Mouse (Mus musculus): ENCODE results near the gene Dcst2. TPM values are rescaled to one million over a fixed set of nuclear protein-coding genes. Genes with fewer than 3 reads are reported as not detected.

The Dcst2 gene
- polyA plus RNA-seq, 1 experiment from 2014 or later: 0.19 TPM

GRCm38 (mm10) chr3:89320581-89321182, 41.1 kb upstream of the Dcst2 start:
- no peak overlapping the region for H3K27ac ChIP-seq
- H3K9me3 ChIP-seq: no peaks in the 10 kb centered on the region
- no peaks in the 10 kb centered on the region for H3K36me3 ChIP-seq
- peaks cover 61% of the 10 kb centered on the region for H3K27me3 ChIP-seq
- peak overlapping the region; percentile 51 for H3K9ac ChIP-seq
- H3K4me1 ChIP-seq: peaks cover 60% of the 10 kb centered on the region
- ATAC-seq (ENCODE audit: borderline replicate concordance, extremely low read depth, low FRiP score, low TSS enrichment): no peak
- under 1% methylated on average over 41 of the region's 41 CpGs for WGBS
- peak overlapping the region; percentile 55 for H3K4me3 ChIP-seq
- H3K4me2 ChIP-seq: peak overlapping the region; percentile 97

- Histone ChIP-seq H3K9ac (peak overlapping the region; percentile 51), H3K4me2 (peak overlapping the region; percentile 97), H3K27me3 (peaks cover 54% of the 10 kb centered on the region), H3K4me3 (peak overlapping the region; percentile 55), H3K4me1 (peaks cover 52% of the 10 kb centered on the region), H3K36me3 (no peaks in the 10 kb centered on the region), H3K27ac (no peak overlapping the region), H3K9me3 (no peaks in the 10 kb centered on the region)
- 0 out of 2 replicates have a peak, but pooled peaks have one; percentile 5 for ATAC-seq (ENCODE audit: borderline replicate concordance, extremely low read depth, low FRiP score, low TSS enrichment)
- 2% methylated on average over 66 of the region's 66 CpGs for WGBS
Measured at GRCm38 (mm10) chr3:89321183-89322130, 40.3 kb upstream of the Dcst2 start.

DNA sequence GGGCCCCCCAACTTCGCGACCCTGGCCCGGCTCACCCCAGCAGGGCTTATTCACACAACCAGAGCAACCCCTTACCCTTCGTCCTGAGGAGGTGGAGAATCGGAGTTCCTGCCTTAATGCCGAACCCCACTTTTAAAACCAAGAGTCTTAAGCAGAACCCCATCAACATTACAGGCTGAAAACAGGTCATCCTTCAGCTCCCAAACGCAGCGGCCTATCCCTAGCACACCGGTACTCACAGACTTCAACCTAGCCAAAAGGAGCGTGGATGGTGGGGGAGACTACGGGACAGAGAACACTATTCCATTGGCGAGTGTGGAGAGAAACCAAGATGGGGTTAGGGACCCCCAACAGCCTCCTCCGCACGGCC, 39.7 kb upstream of the Dcst2 start:
- Histone ChIP-seq H3K9me3 (no peaks in the 10 kb centered on the region), H3K36me3 (no peaks in the 10 kb centered on the region), H3K4me1 (peaks cover 46% of the 10 kb centered on the region), H3K9ac (peak overlapping the region; percentile 51), H3K27me3 (peaks cover 54% of the 10 kb centered on the region), H3K4me3 (peak overlapping the region; percentile 55), H3K27ac (no peak overlapping the region), H3K4me2 (peak overlapping the region; percentile 97)
- no peak for ATAC-seq (ENCODE audit: borderline replicate concordance, extremely low read depth, low FRiP score, low TSS enrichment)
- WGBS: 1% methylated on average over 14 of the region's 14 CpGs

GRCm38 (mm10) chr3:89322514-89323165, 39.1 kb upstream of the Dcst2 start, which contains the start of gene Efna3:
Gene Efna3, minus strand, starts transcription at chr3:89322965.
- H3K4me2 ChIP-seq: peak within 1 kb of the TSS; percentile 97
- H3K36me3 ChIP-seq: no peaks in the 10 kb centered on the region
- H3K27ac ChIP-seq: no peak within 1 kb of the TSS
- peak within 1 kb of the TSS; percentile 55 for H3K4me3 ChIP-seq
- H3K27me3 ChIP-seq: peaks cover 54% of the 10 kb centered on the region
- H3K4me1 ChIP-seq: peaks cover 43% of the 10 kb centered on the region
- under 1% methylated on average over 36 of the region's 53 CpGs for WGBS
- peak within 1 kb of the TSS; percentile 51 for H3K9ac ChIP-seq
- H3K9me3 ChIP-seq: no peaks in the 10 kb centered on the region
- peak; percentile 36; the same call in 1 of the 2 replicates for ATAC-seq (ENCODE audit: borderline replicate concordance, extremely low read depth, low FRiP score, low TSS enrichment)

DNA sequence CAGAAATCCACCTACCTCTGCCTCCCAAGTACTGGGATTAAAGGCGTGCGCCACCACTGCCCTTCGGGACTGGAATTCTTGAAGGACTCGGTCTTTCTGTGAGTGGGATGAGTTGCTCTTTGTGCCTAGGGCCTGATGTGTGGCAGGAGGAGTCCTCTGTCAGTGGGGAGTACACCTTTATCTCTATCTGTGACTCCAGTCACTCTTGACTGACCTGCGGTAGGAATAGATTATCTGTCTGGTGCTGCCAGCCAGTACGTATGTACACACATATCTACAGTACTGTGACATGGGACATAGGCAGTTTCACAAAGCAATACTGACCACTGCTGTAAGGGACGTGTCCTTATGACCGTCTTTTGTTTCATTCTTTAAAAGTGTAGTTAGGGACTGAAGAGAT, 35.9 kb upstream of the Dcst2 start:
- Histone ChIP-seq H3K27me3 (peaks cover 31% of the 10 kb centered on the region), H3K36me3 (no peaks in the 10 kb centered on the region), H3K4me1 (peaks cover 29% of the 10 kb centered on the region), H3K9me3 (no peaks in the 10 kb centered on the region), H3K4me2 (no peak overlapping the region), H3K9ac (no peak overlapping the region), H3K27ac (no peak overlapping the region), H3K4me3 (no peak overlapping the region)
- 91% methylated on average over 8 of the region's 8 CpGs for WGBS
- ATAC-seq (ENCODE audit: borderline replicate concordance, extremely low read depth, low FRiP score, low TSS enrichment): no peak

DNA sequence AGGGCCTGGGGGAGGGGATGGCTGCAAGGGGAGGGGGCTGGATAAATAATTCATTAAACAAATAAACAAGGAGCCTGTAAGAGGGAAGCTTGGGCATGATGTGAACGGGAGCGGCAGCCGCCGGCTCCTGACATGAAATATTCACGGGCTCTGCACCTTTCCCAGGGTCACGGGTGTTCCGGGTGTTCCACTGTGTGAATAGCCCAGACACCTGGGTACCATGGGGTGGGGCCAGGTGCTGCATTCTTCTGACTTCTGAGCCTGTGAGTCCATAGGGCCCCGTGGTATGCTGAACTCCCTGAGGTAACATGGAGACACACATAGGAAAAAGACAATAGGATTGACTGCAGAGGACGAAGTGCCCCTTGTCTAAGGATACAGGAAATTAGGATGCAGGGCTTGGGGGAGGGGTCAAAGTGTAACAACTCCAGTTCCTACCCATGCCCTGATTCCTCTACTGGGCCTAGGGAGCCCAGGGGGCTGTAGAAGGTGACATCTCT, 34.4 kb upstream of the Dcst2 start:
- H3K4me1 ChIP-seq: peaks cover 19% of the 10 kb centered on the region
- H3K36me3 ChIP-seq: no peaks in the 10 kb centered on the region
- no peak for ATAC-seq (ENCODE audit: borderline replicate concordance, extremely low read depth, low FRiP score, low TSS enrichment)
- no peak overlapping the region for H3K4me3 ChIP-seq
- no peak overlapping the region for H3K4me2 ChIP-seq
- no peak overlapping the region for H3K27ac ChIP-seq
- no peak overlapping the region for H3K9ac ChIP-seq
- 35% methylated on average over 9 of the region's 9 CpGs for WGBS
- H3K9me3 ChIP-seq: no peaks in the 10 kb centered on the region
- peaks cover 15% of the 10 kb centered on the region; the same call in 1 of the 2 replicates for H3K27me3 ChIP-seq

- H3K27ac ChIP-seq: no peak overlapping the region
- no peaks in the 10 kb centered on the region for H3K9me3 ChIP-seq
- no peak overlapping the region for H3K4me3 ChIP-seq
- no peak for ATAC-seq (ENCODE audit: borderline replicate concordance, extremely low read depth, low FRiP score, low TSS enrichment)
- peaks cover 7% of the 10 kb centered on the region for H3K36me3 ChIP-seq
- no peak overlapping the region for H3K9ac ChIP-seq
- H3K4me2 ChIP-seq: no peak overlapping the region
- H3K4me1 ChIP-seq: peaks cover 28% of the 10 kb centered on the region
- H3K27me3 ChIP-seq: peaks cover 9% of the 10 kb centered on the region; the same call in 1 of the 2 replicates
- WGBS: 24% methylated on average over 4 of the region's 4 CpGs
Measured at GRCm38 (mm10) chr3:89328623-89329022, 33.2 kb upstream of the Dcst2 start.

- peaks cover 24% of the 10 kb centered on the region for H3K36me3 ChIP-seq
- no peak overlapping the region for H3K27ac ChIP-seq
- ATAC-seq (ENCODE audit: borderline replicate concordance, extremely low read depth, low FRiP score, low TSS enrichment): no peak
- 52% methylated on average over 3 of the region's 3 CpGs for whole genome bisulfite sequencing
- H3K4me1 ChIP-seq: peaks cover 25% of the 10 kb centered on the region
- H3K9ac ChIP-seq: no peak overlapping the region
- no peak overlapping the region for H3K4me3 ChIP-seq
- H3K4me2 ChIP-seq: no peak overlapping the region
- H3K9me3 ChIP-seq: no peaks in the 10 kb centered on the region
- peaks cover 9% of the 10 kb centered on the region; the same call in 1 of the 2 replicates for H3K27me3 ChIP-seq
Measured at GRCm38 (mm10) chr3:89330346-89330745, 31.4 kb upstream of the Dcst2 start.

DNA sequence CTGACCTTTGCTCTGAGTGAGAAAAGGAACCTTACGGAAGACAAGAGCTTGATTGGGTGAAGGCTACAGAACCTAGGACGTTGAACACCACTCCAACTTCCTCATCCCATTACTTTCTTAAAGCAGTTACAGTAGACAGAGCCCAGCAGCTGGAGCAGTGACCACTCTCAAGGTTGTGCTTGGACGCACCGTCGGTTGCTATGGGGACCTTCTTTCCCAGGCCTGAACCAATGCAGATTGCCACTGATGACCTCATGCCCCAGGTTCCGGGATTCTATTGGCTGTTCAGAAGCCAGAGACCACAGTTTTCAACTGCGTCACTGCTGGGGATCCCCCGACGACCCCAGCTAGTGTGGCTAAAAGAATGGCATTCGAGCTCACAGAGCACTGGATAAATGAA, 30.8 kb upstream of the Dcst2 start:
- Histone ChIP-seq H3K9me3 (no peaks in the 10 kb centered on the region), H3K9ac (no peak overlapping the region), H3K36me3 (peaks cover 24% of the 10 kb centered on the region), H3K27me3 (peaks cover 9% of the 10 kb centered on the region; the same call in 1 of the 2 replicates), H3K4me1 (peaks cover 26% of the 10 kb centered on the region), H3K4me3 (no peak overlapping the region), H3K27ac (no peak overlapping the region), H3K4me2 (no peak overlapping the region)
- 24% methylated on average over 10 of the region's 10 CpGs for WGBS
- no peak for ATAC-seq (ENCODE audit: borderline replicate concordance, extremely low read depth, low FRiP score, low TSS enrichment)

DNA sequence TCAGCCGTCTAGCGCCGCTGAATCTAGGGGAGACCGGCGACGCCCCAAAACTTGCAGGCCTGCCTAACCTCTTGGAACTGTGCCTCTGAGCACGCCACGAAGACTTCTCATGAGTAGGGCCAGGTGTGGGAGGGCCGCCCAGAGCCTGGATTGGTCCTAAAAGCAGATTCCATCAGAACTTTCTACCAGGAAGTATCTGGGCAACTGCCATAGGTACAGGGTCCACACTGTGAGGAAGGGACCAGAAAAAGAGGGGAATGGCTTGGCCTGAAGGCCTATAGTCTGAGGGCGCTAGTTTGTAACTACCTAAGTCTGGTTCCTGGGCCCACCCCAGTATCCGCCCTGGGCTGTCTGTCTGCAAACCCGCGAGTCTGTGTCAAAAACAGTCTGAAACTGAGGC, 30.2 kb upstream of the Dcst2 start:
- Histone ChIP-seq H3K27ac (no peak overlapping the region), H3K27me3 (peaks cover 9% of the 10 kb centered on the region; the same call in 1 of the 2 replicates), H3K4me2 (no peak overlapping the region), H3K9me3 (no peaks in the 10 kb centered on the region), H3K36me3 (peaks cover 24% of the 10 kb centered on the region), H3K9ac (no peak overlapping the region), H3K4me3 (no peak overlapping the region), H3K4me1 (peaks cover 32% of the 10 kb centered on the region)
- ATAC-seq (ENCODE audit: borderline replicate concordance, extremely low read depth, low FRiP score, low TSS enrichment): no peak
- WGBS: 62% methylated on average over 13 of the region's 13 CpGs

GRCm38 (mm10) chr3:89332013-89332412, 29.8 kb upstream of the Dcst2 start:
- 40% methylated on average over 10 of the region's 10 CpGs for WGBS
- ATAC-seq (ENCODE audit: borderline replicate concordance, extremely low read depth, low FRiP score, low TSS enrichment): no peak
- H3K36me3 ChIP-seq: peaks cover 24% of the 10 kb centered on the region
- no peak overlapping the region for H3K9ac ChIP-seq
- H3K4me2 ChIP-seq: no peak overlapping the region
- peaks cover 37% of the 10 kb centered on the region for H3K4me1 ChIP-seq
- H3K27me3 ChIP-seq: peaks cover 9% of the 10 kb centered on the region; the same call in 1 of the 2 replicates
- no peak overlapping the region for H3K4me3 ChIP-seq
- no peaks in the 10 kb centered on the region for H3K9me3 ChIP-seq
- no peak overlapping the region for H3K27ac ChIP-seq

Data from lung, embryonic 15.5 days (tissue).